Mouse (Mus musculus): Measurements from ENCODE around the gene Smco4.

Gene Smco4

DNA sequence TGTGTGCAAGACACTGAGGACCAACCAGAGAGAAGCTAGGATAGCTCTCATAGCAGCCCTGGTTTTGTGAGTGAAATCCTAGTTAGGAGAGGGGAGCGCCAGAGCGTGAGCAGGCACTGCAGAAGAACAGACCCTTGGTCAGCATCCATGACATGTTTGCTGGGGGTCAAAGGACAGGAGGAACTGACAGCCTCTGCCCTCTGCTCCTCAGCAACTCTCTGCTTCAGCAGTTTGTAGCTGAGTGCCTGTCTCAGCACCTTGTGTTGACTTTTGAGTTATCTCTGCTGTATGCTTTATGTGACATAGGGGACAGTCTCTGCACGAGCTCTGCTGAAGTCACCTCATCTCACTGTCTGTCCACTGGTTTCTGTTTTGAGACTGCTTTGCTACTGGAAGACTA lies 13.6 kb downstream of the Smco4 start:
- no peak for DNase-seq (ENCODE audit: low read depth, low spot score)

DNA sequence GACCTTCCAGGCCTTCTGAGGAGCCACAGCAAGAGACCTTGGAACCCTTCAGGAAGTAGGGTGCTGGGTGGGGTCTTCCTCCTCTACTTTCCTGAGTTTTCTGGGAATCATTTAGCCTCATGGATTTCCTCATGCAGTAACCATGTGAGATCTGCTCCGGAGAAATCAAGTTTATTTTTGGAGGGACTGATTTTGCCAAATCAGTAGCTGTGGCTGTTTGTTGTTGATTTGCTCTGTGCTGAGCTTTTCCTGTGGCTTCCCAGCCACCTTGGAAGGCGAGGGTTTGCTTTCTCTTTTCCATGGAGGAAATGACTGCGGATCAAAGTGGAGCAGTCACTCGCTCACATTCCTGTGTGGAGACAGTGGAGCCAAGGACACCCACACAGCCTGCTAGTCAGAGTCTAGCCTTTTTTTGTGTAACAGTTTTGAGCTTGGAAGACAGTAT lies 14.2 kb downstream of the Smco4 start:
- no peak for DNase-seq (ENCODE audit: low read depth, low spot score)

DNA sequence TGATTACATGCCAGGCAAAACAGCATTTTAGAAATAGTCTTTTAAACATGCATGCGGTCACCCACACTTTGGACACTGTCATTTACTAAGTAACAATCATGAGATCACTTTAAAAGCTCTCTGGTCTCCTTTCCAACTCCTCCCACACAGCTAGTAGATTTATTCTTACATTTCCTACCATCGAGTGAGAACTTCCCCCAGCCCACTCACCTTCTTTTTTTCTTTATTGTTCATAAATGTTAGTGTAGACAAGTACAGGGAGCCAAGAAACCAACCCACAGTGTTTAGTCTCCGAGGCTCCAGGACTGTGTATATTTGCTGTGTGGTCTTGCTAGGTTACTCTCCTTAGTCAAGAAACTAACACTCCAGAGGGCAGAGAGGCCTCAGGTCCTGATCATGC lies 16.1 kb downstream of the Smco4 start:
- no peak for DNase-seq (ENCODE audit: low read depth, low spot score)

DNA sequence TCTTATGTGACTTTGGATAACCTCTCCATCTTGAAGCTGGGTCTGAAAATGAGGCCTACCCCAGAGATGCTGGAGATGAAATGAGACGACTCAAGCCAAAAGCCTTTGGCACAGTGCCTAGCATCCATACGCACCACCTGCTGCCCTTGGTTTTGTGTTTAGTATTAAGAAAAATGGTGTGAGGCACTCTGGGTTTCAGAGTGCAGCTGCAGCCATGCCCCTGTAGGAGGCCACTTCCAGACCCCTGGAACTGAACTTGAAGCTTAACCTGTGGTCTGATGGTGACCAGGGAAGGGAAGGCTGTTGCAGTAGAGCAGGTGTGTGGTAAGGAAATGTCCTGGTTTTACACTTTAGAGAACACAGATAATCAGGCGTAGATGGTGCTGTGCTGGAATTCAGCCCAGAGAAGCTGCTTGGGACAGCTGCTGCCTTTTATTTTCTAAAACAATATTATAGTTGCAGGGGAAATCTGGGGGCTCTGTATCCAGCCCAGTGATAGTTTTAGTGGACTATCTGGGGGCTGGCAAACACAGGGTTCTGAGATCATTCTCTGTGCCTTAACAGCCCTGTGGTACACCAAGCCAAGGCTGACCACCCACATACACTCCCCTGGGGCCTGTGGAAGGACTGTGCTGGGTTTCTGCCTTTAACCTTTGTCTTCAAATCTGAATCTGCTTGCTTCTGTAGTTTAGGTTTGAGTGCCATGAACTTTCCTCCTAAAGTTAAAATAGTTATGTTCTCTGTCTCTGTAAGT lies 17.5 kb downstream of the Smco4 start:
- DNase-seq (ENCODE audit: low read depth, low spot score) = no peak

DNA sequence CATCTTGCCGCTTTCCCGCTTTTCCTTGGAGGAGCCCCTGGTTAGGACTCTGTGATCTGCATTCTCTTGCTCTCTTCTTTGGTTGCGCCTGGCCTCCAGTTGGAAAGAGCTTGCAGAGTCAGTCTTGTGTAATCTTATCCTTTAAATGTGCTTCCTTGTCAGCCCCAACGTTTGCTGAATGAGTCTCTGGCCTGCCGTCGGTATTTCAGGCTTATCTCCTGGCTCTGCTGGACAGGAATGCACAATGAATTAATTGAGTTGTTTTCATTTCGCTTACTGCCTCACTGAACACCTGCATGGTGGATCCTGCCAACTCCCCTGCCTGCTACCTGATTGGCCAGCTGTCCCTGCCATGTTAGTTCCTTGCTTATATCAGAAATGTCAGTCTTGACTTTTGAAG lies 19.7 kb downstream of the Smco4 start:
- DNase-seq (ENCODE audit: low read depth, low spot score) = no peak

DNA sequence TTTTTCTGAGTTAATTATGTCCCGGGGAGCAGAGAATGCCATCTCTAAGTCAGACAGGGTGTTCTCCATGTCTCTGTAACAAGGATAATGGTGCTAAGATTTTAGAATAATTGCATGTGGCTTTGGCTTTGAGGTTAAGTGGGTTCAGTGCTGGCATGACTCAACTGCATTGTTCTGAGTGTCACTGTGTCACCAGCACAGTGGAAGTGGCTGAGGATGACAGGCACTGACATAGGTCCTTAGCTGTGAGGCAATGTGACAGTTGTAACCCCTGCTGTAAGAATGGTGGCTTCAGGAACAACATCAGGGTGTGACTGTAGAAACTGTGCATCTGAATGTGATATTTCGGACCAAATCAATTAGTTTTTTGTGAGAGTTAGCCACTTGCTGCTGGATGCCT lies 22.8 kb downstream of the Smco4 start:
- DNase-seq (ENCODE audit: low read depth, low spot score) = no peak

DNA sequence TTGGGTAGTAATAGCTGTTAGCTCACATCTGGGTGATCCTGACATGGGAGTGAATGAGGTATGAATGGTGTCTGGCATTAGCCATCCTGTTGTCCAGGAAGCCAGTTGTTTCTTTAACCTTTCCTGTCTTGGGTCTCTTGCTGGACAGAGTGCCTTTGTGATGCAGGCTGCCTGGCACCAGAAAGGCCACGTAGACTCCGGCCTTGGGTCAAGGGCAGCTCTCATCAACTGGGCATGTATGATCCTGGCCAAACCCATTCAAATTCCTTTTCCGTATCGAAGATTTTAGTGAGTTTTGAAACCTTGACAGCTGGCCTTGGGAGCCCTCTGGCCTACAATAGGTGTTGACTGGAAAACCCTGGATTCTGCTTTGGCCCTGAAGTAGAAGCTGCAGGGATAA lies 24.7 kb downstream of the Smco4 start:
- DNase-seq (ENCODE audit: low read depth, low spot score) = no peak

DNA sequence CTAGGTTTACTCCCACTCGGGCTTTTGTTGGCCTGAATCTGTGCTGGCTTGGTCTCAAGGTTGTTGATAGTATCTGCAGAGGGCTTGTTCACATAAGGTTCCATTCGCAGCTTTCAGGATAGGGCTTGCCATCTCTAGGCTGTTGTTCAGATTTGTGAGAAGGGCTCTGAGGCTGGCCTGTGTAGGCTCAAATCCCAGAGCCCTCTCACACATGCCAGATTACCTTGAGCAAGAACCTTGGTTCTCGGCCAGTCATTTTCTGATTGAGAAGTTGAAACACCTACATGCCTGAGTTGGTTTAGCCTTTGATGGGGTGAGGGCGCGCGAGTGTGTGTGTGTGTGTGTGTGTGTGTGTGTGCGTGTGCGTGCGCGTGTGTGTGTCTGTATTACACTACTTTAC lies 29.1 kb downstream of the Smco4 start:
- no peak for DNase-seq (ENCODE audit: low read depth, low spot score)

DNA sequence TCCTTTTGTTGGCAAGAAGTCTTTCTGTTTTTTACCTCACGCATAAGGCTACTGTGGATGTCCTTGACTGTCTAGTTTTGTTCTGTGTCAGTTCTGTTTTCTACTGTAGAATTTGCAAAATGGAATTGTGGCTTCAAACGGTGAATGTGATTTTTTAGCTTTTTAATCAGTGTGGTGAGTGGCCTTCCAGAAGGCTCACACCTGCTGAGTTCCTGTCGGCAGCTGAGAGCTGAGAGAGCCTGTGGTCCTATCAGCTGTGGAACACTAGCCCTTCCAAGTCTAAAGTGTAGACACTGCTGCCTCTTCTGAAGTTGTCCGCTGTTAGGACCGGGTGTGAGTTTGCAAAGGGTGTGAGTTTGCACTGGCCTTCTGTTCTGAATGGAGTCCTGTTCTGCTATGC lies 29.7 kb downstream of the Smco4 start:
- no peak for DNase-seq (ENCODE audit: low read depth, low spot score)

DNA sequence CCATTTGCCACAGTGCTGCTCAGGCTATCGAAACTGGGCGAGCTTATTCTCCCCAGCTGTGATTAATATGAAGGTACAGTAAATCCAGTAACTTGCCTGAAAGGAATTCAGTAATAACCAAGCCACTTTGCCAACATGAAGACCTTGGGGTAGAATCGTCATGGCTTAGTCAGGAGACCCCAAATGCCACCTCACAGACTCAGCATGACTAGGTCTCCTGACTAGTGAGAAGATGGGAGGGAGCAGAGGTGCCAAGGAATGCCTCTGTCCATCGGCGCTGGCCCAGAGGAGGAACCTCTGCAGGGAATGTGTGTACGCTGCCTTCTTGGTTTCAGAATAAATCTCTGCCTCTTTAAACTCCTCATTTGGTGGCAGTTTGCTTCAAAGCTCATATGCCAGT lies 30.4 kb downstream of the Smco4 start:
- no peak for DNase-seq (ENCODE audit: low read depth, low spot score)

DNA sequence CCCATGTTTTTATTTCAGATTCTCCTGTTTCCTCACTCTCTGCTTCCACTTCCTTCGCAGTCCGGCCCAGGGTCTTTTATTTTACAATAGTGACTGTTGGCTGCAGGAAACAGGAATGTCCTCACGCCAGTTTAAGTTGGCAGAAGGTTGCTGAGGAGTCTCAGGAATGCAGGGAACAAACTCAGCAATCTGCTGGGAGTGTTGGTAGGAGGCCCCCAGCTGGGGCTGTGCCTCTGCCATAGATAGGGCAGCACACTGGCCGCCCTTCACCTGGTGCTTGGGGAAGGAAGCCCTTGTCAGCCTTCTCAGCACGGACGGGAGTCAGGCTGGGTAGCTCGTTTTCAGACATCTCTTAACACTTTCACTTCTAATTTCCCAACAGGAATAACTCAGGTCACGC lies 32.0 kb downstream of the Smco4 start:
- no peak for DNase-seq (ENCODE audit: low read depth, low spot score)

DNA sequence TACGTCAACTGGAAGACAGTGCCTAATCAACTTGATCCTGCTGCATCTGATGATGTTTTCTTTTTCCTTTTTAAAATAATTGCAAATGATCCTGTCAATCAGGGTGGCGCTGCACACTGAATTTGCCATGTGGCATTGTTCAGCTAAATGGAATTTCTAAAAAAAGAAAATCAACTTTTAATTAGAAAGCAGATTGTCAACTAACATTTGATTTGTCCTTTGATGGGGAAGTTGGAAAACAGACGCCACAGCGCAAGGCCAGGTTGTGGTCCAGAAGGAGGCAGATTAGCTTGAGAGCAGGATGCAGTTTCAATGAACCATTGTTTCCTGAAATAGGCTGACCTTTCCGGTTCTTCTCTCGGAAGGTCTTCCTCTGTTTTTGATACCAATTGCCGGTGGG lies 33.3 kb downstream of the Smco4 start:
- DNase-seq (ENCODE audit: low read depth, low spot score) = no peak

DNA sequence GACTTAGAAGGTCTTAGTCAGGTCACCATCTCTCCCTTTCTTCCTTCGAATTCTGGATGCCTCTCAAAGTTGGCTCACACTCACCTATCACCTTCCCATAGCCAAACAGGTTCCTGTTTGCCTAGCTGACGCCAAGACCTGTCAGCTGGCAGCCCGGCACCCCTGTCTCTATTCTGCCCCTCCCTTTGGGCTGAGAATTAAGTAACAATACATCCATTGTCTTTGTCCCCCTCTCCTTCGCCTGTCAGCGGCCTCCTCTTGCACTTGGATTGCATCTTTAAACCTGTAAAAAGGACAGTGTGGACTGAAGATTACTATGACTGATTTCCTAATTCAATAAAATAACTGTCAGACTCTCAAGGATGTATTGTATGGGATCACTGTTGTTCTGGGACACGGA lies 34.6 kb downstream of the Smco4 start:
- DNase-seq (ENCODE audit: low read depth, low spot score) = no peak

DNA sequence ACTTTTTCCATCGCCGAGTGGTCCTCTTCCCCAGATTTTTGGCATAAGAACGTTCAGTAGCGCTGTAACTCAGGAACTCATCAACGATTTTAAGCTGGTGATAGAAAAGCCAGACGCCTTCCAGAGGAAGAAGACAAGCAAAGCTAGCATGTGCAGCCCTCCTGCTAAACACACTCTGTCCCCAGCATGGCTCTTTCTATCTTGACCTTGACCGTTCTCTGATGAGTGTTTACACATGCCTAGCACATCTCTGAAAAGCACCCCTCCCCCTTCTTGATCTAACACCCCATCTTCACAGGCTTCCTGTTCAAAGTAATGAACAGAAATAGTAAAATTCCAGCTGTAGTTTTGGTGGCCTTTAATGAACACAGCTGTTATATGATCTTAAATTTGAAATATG lies 35.1 kb downstream of the Smco4 start:
- DNase-seq (ENCODE audit: low read depth, low spot score) = no peak

DNA sequence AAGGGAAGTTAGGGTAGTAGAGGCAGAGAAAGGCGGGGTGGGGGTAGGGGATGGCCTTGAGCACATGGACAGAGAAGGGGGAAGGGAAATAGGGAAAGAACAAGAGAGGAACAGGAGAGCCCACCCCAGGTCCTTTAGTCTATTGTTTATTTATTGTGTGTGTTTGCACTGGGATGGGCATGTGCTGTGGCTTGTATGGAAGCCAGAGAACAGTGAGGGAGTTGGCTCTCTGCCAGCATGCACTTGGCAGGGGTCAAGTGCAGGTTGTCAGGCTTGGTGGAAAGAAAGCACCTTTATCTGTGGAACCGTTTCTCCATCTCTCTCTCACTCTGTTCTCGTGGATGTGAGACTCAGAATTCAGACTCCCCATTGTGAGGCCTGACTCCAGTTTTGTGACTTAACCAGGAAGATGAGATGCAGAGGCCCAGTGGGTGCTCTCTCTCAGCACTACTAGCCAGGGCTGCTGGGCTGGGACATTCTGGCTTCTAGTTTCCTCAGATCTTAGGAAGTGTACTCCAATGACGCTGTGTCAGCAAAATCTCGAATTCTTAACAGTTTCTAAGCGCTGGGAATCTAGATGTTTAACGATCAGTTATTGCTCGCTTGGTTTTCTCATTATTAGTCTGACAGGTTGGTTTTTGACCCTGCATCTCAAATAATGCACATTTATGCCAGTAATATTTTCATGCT lies 36.2 kb downstream of the Smco4 start:
- DNase-seq (ENCODE audit: low read depth, low spot score) = no peak

DNA sequence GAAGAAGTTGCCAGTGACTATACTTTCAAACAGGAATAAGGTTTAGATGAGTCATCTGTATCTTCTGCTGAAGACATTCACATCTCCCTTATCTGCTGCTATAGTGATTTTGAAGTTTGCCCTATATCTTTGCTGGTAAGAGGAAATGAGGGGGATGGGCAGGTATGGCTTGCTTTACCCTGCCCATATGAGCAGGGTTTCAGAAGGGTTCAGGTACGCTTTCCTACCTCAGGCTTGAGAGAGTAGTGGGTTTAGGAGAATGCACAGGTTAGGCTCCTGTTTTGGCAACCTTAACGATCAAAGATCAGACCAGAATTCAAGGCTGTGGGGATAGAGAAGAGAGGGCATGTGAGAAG lies 36.7 kb downstream of the Smco4 start:
- DNase-seq (ENCODE audit: low read depth, low spot score) = no peak

DNA sequence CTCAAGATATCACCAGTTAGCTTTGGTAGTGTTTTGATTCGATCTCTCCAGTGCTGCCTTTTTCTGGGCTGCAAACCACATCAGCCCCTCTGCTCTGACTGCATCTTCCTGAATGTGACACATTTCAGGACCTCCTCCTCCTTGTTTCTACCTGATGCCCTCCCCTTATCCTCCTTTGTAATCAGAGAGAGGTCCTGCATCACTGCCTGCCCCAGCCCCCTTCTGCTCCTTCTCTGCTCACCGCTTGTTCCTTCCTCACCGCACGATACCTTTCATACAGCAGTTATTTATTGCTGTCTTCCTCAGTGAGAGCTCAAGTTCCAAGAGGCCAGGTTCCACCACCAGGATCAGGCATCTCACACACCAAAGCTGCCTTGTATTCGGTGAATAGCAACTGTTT lies 38.0 kb downstream of the Smco4 start:
- no peak for DNase-seq (ENCODE audit: low read depth, low spot score)

DNA sequence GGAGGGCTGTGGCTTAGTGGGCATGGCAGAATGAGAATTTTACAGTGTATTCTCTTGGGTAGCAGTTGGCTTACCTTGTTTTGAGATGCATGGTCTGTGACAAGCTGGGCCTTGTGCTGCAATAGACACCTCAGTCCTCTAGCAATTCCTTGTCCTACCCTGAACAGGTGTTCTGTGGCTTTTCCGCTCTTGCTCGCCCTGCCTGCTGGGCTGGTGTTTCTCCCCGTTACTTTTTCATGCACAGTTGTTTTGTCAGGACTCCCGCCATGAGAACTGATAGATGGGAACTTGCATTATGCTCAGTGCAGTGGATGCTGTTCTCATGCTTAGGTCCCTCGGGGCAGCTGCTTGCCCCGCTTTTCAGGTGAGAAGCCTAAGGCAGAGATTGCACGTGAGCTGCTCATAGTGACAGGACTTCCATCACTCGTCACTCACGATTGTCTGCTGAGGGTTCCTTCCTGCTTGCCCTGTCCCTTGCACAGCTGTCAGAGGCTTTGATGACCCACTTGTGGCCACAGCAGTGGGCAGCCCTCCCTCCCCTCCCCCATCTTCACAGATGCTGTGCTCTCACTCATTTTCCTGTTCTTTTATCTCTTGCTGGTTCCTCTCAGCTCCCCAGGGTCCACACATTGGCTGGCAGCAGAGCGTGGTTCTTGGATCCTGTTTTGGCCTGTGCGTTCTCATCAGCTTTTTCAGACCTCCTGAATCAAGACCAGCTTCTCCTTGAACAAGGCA lies 40.3 kb downstream of the Smco4 start:
- no peak for DNase-seq (ENCODE audit: low read depth, low spot score)

DNA sequence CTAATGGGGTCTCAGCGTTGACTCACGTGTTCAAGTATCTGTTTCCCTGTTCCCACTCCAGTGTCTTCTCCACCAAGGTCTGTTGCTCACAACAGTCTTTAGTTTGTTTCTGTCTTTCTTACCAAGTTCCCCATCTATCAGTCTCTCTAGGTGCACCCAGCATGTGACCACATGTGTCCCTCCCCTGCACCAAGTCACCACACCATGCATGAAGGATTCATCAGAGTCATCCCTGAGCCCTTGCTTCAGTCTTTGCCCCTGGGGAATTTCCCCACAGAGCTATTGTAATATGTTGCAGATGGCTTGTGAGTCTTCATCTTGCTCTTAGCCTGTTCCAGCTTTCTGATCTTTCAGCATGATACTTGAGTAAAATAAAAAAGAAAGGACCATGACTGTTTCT lies 40.9 kb downstream of the Smco4 start:
- no peak for DNase-seq (ENCODE audit: low read depth, low spot score)

DNA sequence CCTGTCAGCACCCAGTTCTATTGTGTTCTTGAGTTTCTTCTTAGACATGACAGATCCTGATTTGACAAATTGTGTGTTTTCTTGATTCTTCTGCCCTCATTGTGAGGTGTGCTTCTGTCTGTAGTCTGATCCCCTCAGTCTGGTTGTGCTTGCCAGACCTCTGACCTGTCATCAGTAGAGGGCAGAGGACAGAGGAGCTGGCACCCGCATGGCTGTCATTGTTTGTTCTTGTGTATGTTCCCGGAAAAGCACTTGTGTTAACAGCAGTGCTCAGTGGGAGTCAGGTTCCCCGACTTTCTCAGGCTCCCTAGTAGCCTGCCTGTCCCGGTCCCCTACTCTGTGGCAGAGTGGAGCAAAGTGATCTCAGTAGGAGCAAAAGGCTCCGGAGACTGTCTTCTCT lies 42.2 kb downstream of the Smco4 start:
- DNase-seq (ENCODE audit: low read depth, low spot score) = no peak

DNA sequence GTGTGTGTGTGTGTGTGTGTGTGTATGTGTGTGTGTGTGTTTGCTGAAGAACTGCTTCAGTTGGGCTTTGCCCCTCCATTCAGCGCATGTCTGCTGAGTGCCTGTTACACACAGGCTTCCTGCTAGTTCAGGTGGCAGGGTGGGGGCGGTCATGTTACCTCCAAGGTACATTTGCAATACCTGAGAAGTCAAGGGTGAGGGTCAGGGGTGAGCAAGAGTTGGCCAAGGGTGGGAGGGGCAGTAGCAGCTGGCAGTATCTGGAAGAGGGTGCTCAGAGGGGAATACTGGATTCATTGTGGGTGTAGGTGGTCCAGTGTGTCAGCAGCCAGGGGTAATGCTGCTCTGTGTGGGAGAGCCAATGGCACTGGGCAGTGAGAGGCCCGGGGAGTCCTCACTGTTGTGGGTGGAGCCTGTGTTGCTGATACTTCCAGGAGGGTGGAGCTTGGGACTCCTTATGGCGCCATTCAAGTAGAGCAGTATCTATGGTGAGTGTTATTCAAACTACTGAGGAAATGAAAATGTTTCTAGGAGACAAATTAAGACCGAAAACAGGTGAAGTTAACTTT lies 43.7 kb downstream of the Smco4 start:
- DNase-seq (ENCODE audit: low read depth, low spot score) = no peak

DNA sequence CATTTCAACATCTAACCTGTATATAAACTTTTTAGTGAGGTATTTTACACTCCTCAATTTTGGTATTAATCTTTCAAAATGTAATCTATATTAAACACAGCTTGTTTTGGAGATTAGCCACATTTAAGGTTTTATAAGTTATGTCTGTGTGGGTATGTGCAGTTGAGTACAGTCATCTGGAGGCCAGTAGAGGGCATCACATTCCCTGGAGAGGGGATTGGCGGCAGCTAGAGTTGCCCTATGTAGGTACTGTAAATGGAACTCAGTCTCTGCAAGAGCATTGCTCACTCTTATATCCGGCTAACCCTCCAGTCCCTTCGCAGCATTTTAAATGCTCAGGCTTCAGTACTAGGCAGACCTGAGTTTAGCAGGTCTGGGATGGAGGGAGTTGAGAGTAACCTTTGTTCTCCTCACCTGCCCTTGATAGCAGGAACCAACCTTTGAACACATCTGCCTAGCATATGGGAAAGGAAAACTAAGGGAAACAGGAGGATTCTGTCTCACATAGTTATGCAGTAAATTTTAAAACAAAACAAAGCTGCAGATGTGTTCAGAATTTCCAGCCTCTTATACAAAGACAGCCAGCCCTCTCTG lies 44.3 kb downstream of the Smco4 start:
- DNase-seq (ENCODE audit: low read depth, low spot score) = no peak

All from skeletal muscle tissue, adult 2 months (tissue).